In genomic region chr1:170519631-170520030, GRCm38 (mm10) we compare ENCODE assay signal across 4 mouse cellular contexts.
"Had no signal": no experiment of that assay in that cellular context is flagged by ENCODE, and none has a peak within 500 bp of the region (broad histone marks: within the 10 kb centered on the region; RNA-seq: fewer than 3 reads in every experiment).

No protein-coding gene starts in this region.

- DNase-seq: layer of hippocampus, postnatal 36 days; lung, adult 2 months; lung, postnatal 36 days; thymus, postnatal 4 days had no signal
